Mouse (Mus musculus): ENCODE data around the gene Sppl2b. TPM values are rescaled to one million over a fixed set of nuclear protein-coding genes. Genes with fewer than 3 reads are reported as not detected.

Sppl2b gene
- total and polyA plus RNA-seq, 2 experiments from 2014 or later = 78.6 to 132 TPM

DNA sequence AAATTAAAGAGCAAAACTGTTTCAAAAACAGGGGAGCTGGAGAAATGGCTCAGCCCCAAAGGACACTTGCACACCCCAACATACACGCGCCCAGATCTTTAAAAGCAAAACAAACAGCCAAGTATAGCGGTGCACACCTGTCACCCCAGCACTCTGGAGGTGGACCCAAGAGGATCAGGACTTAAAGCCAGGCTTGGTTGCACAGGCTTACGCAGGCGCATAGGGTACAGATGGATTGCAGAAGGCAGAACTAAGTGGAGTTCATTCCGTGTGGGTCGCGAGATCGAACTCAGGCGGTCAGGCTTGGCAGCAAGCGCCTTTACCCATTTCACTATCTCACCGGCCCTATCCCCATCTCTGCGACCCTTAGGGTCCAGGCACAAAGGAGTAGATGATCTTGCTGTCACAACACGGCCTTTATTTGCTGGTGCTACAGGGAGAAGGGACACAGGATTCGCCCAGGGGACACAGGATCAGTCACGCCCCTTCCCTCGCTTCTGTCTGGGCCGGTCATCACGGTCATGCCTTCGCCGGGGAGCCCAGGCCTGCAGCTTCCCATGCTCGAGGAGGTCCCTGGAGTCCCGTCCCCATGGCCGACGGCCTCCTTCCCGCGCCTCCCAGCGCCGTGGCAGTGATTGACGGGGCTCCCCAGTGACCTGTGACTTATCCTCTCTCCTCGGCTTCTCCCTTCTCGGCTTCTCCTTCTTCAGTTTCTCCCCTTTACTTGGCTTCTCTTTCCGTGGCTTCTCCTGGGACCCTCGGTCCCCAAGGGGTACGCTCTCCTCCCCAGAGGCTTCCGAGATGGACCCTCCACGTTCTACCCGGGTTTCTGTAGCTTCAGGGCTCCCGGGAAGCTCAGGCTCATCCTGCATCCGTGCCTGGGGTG, 46.7 kb upstream of the Sppl2b start:
- Histone ChIP-seq H3K4me2 (ENCODE audit: low read depth, low read length, poor library complexity, severe bottlenecking) (peak overlapping the region; percentile 94), H3K9me3 (ENCODE audit: low read length) (no peaks in the 10 kb centered on the region), H3K4me3 (ENCODE audit: low read depth, low read length) (peak overlapping the region; percentile 6; the same call in 1 of the 2 replicates), H3K27me3 (ENCODE audit: insufficient read depth, low read length) (no peaks in the 10 kb centered on the region), H3K4me1 (ENCODE audit: insufficient read depth, low read length) (peaks cover 10% of the 10 kb centered on the region; the same call in 1 of the 2 replicates), H3K27ac (ENCODE audit: low read depth, low read length) (no peak overlapping the region), H3K9ac (replicated peaks; ENCODE audit: low read length, poor library complexity, severe bottlenecking) (0 out of 2 replicates have a peak overlapping the region, but pooled peaks have one; percentile 19), H3K36me3 (ENCODE audit: insufficient read depth, low read length) (peaks cover 20% of the 10 kb centered on the region)
- ATAC-seq (ENCODE audit: low FRiP score) (no peak), DNase-seq (ENCODE audit: low spot score) (no peak)
- WGBS = 16% methylated on average over 40 of the region's 40 CpGs
- no peak for TF ChIP-seq CTCF (IDR thresholded peaks at IDR 0.05)

DNA sequence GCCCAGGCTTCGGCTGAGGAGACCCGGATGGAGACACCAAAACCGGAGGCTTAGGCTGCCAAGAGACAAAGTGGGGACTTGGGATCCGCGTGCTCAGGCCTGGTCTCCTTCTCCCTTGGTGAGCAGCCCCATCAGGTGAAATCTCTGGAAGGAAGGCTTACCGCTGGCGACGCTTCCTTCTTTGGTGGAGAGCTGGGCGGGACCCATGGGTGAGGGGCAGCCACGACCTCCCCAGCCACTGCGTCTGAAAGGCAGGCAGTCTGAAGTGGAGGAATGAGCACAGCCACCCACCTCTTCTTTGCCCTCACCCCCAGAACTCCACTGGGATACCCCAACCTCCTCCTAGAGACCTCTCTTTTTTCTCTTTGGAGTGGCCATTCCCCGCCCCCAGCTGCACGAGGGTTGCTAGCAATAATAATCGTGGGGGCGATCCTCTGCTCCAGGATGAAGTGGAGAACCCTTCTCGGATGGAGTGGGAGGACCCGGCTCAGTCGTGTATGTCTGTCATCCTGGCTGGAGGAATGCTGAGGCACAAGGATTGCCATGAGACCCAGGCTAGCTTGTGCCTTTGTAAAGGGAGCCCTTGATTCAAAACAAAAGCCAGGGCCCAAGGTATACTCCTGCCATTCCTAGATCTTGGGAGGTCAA, 46.0 kb upstream of the Sppl2b start:
- peak overlapping the region; percentile 94 for H3K4me2 ChIP-seq (ENCODE audit: low read depth, low read length, poor library complexity, severe bottlenecking)
- no peaks in the 10 kb centered on the region for H3K27me3 ChIP-seq (ENCODE audit: insufficient read depth, low read length)
- WGBS = 7% methylated on average over 15 of the region's 18 CpGs
- H3K4me1 ChIP-seq (ENCODE audit: insufficient read depth, low read length) = peaks cover 10% of the 10 kb centered on the region; the same call in 1 of the 2 replicates
- no peak for TF ChIP-seq CTCF (IDR thresholded peaks at IDR 0.05)
- peaks cover 12% of the 10 kb centered on the region for H3K36me3 ChIP-seq (ENCODE audit: insufficient read depth, low read length)
- ATAC-seq (ENCODE audit: low FRiP score) (no peak), DNase-seq (ENCODE audit: low spot score) (no peak)
- no peaks in the 10 kb centered on the region for H3K9me3 ChIP-seq (ENCODE audit: low read length)
- H3K27ac ChIP-seq (ENCODE audit: low read depth, low read length) = no peak overlapping the region
- 0 out of 2 replicates have a peak overlapping the region, but pooled peaks have one; percentile 19 for H3K9ac ChIP-seq (replicated peaks; ENCODE audit: low read length, poor library complexity, severe bottlenecking)
- H3K4me3 ChIP-seq (ENCODE audit: low read depth, low read length) = peak overlapping the region; percentile 6; the same call in 1 of the 2 replicates

DNA sequence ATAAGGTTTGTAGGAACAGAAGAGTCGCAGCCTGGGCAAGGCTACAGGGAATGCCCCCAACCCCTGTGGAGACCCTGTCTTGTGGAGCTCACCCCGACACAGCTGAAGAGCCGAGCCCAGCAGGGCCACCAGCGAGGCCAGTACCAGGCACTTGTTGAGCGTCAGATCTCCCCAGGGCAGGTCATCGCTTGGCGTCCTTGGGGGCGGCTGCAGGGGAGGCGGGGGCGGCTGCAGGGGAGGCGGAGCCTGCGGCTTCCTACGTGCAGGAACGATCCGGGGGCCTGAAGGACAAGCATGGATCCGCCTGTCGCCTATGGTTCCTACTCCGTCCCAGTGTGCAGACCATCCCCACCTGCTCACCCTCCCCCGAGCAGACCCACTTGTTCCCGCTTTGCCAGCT, 45.0 kb upstream of the Sppl2b start:
- Histone ChIP-seq H3K4me1 (ENCODE audit: insufficient read depth, low read length) (peaks cover 10% of the 10 kb centered on the region; the same call in 1 of the 2 replicates), H3K9me3 (ENCODE audit: low read length) (no peaks in the 10 kb centered on the region), H3K36me3 (ENCODE audit: insufficient read depth, low read length) (0 out of 2 replicates have a peak, but pooled peaks cover 3% of the 10 kb centered on the region), H3K9ac (replicated peaks; ENCODE audit: low read length, poor library complexity, severe bottlenecking) (no peak overlapping the region), H3K4me3 (ENCODE audit: low read depth, low read length) (no peak overlapping the region), H3K27me3 (ENCODE audit: insufficient read depth, low read length) (no peaks in the 10 kb centered on the region), H3K4me2 (ENCODE audit: low read depth, low read length, poor library complexity, severe bottlenecking) (no peak overlapping the region), H3K27ac (ENCODE audit: low read depth, low read length) (no peak overlapping the region)
- no peak for TF ChIP-seq CTCF (IDR thresholded peaks at IDR 0.05)
- WGBS = 4% methylated on average over 14 of the region's 20 CpGs
- ATAC-seq (ENCODE audit: low FRiP score) (no peak), DNase-seq (ENCODE audit: low spot score) (no peak)

DNA sequence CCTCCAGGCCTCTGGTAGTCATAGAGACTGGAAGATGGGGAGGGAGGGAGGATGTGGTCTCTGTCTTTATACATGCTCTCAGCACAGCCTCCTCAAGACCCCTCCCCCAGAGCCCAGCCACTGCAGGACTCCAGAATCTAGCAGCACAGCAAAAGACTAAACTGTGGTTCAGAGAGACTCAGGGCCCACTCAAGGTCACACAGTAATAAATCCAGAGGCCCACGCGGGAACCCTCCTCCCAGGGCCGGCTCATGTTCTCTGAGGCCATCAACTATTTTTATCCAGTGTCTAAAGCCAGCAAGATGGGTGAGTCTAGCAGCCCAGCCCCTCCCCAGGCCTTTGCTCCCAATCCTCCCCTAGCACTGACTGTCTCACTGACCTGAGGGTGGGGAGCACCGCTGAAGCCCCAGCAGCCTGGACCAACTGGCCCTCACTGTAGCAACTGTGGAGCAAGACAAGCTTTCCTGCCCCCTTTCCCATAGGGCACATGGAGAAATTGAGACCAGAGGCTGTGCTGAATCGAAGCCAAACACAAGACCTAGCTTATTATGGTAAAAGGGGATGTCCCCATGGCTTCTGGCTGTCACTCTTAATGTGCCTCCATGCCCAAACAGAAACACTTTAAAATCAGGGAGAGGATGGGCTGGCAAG, 42.6 kb upstream of the Sppl2b start:
- WGBS = 62% methylated on average over 5 of the region's 5 CpGs
- H3K4me2 ChIP-seq (ENCODE audit: low read depth, low read length, poor library complexity, severe bottlenecking) = no peak overlapping the region
- H3K36me3 ChIP-seq (ENCODE audit: insufficient read depth, low read length) = no peaks in the 10 kb centered on the region
- peaks cover 5% of the 10 kb centered on the region; the same call in 1 of the 2 replicates for H3K4me1 ChIP-seq (ENCODE audit: insufficient read depth, low read length)
- no peak overlapping the region for H3K4me3 ChIP-seq (ENCODE audit: low read depth, low read length)
- no peak for ATAC-seq (ENCODE audit: low FRiP score)
- TF ChIP-seq CTCF (IDR thresholded peaks at IDR 0.05) = no peak
- no peak overlapping the region for H3K9ac ChIP-seq (replicated peaks; ENCODE audit: low read length, poor library complexity, severe bottlenecking)
- no peaks in the 10 kb centered on the region for H3K9me3 ChIP-seq (ENCODE audit: low read length)
- H3K27ac ChIP-seq (ENCODE audit: low read depth, low read length) = no peak overlapping the region
- H3K27me3 ChIP-seq (ENCODE audit: insufficient read depth, low read length) = no peaks in the 10 kb centered on the region
- DNase-seq (ENCODE audit: low spot score) = no peak

DNA sequence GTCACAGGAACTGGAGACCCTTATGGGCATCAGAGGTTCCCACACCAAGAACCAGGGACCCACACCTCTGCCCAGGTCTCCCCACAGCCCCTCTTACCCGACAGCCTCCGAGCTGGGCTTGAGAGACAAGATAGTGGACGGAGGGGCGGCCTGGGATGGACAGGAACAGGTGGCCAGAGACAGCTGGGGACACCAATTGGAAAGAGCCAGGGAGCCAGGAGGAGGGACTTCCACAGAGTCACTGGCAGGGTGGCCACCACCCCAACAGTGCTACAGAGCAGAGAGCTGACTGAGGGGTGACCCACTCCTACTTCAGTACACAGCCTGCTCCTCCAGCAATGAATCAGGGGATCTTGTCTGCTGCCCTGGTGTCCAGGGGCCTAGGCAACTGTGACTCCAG, 41.7 kb upstream of the Sppl2b start, which contains the start of gene Jsrp1:
Gene Jsrp1, minus strand, starts transcription at position 133 of the 400 bp plus-strand sequence.
- Histone ChIP-seq H3K9ac (replicated peaks; ENCODE audit: low read length, poor library complexity, severe bottlenecking) (no peak within 1 kb of the TSS), H3K36me3 (ENCODE audit: insufficient read depth, low read length) (no peaks in the 10 kb centered on the region), H3K4me3 (ENCODE audit: low read depth, low read length) (no peak within 1 kb of the TSS), H3K4me1 (ENCODE audit: insufficient read depth, low read length) (peaks cover 5% of the 10 kb centered on the region; the same call in 1 of the 2 replicates), H3K9me3 (ENCODE audit: low read length) (no peaks in the 10 kb centered on the region), H3K27ac (ENCODE audit: low read depth, low read length) (no peak within 1 kb of the TSS), H3K27me3 (ENCODE audit: insufficient read depth, low read length) (no peaks in the 10 kb centered on the region), H3K4me2 (ENCODE audit: low read depth, low read length, poor library complexity, severe bottlenecking) (no peak within 1 kb of the TSS)
- 61% methylated on average over 4 of the region's 4 CpGs for WGBS
- no peak for TF ChIP-seq CTCF (IDR thresholded peaks at IDR 0.05)
- ATAC-seq (ENCODE audit: low FRiP score) (no peak), DNase-seq (ENCODE audit: low spot score) (no peak)
